Mouse (Mus musculus) heart, embryonic 14.5 days (tissue): ENCODE data around the gene Mfsd14b. TPM values are rescaled to one million over a fixed set of nuclear protein-coding genes. Genes with fewer than 3 reads are reported as not detected.

ENCODE experiments used
- ATAC-seq: fragments of 200-750 bp; cut with Nextera tagmentation; 2 replicates; pipeline ENCODE4 v1.8.0; 2017; ENCODE audit warnings: low read depth, moderate TSS enrichment; ENCODE audit not compliant: insufficient number of reproducible peaks, insufficient read depth, low FRiP score
- H3K27ac ChIP-seq, 2 experiments: fragments of 200-500 bp in 1 of 2; fragments of 300-500 bp in 1 of 2; sonication (generic) in 1 of 2; replicated peaks in 1 of 2; 2 replicates each; pipeline ENCODE4 v1.5.1; 2012 to 2014; ENCODE audit warnings: low read depth in 2 of 2, low read length in 2 of 2, control low read depth in 1 of 2, mild to moderate bottlenecking in 1 of 2, mixed read lengths in 1 of 2; ENCODE audit not compliant: control insufficient read depth in 1 of 2, insufficient read depth in 1 of 2
- H3K27me3 ChIP-seq: fragments of 300-500 bp; sonication (generic); 2 replicates; pipeline ENCODE4 v1.6.1; 2014; ENCODE audit warnings: mild to moderate bottlenecking, low read length, control low read depth; ENCODE audit not compliant: control insufficient read depth, insufficient read depth
- H3K36me3 ChIP-seq: fragments of 300-500 bp; sonication (generic); 2 replicates; pipeline ENCODE4 v1.6.1; 2014; ENCODE audit warnings: mild to moderate bottlenecking, control low read depth, low read length, mixed read lengths; ENCODE audit not compliant: control insufficient read depth, insufficient read depth
- H3K4me1 ChIP-seq, 2 experiments: fragments of 200-500 bp in 1 of 2; fragments of 300-500 bp in 1 of 2; sonication (generic) in 1 of 2; 2 replicates each; pipeline ENCODE4 v1.6.1; 2012 to 2014; ENCODE audit warnings: low read length in 2 of 2, control low read depth in 1 of 2, mixed read lengths in 1 of 2; ENCODE audit not compliant: control insufficient read depth in 2 of 2, insufficient read depth in 2 of 2
- H3K4me2 ChIP-seq: fragments of 300-500 bp; sonication (generic); 2 replicates; pipeline ENCODE4 v1.6.1; 2014; ENCODE audit warnings: mild to moderate bottlenecking, low read length
- H3K4me3 ChIP-seq, 2 experiments: fragments of 200-500 bp in 1 of 2; fragments of 300-500 bp in 1 of 2; sonication (generic) in 1 of 2; 2 replicates each; pipeline ENCODE4 v1.5.1; 2012 to 2014; ENCODE audit warnings: low read length in 2 of 2, mild to moderate bottlenecking in 2 of 2, control low read depth in 1 of 2, low read depth in 1 of 2, moderate library complexity in 1 of 2; ENCODE audit not compliant: control insufficient read depth in 1 of 2, insufficient read depth in 1 of 2
- H3K9ac ChIP-seq: fragments of 300-500 bp; sonication (generic); 2 replicates; pipeline ENCODE4 v1.6.1; 2014; ENCODE audit warnings: mild to moderate bottlenecking, low read length
- H3K9me3 ChIP-seq: fragments of 300-500 bp; sonication (generic); 2 replicates; pipeline ENCODE4 v1.6.1; 2016; ENCODE audit warnings: low read length, control low read depth; ENCODE audit not compliant: control insufficient read depth
- WGBS: fragments of 180-500 bp; shearing (Covaris S2); extraction: QIAGEN DNeasy Blood & Tissue Kit; methylation state at CpG from one replicate; pipeline ENCODE4 v1.1.7; 2014; 5-methylcytosine and 5-hydroxymethylcytosine counted together
- polyA plus RNA-seq: library from polyadenylated mRNA; unstranded; fragments of >200 nt; fragmentation: Nextera tagmentation; extraction: Ambion mirVana; gene quantifications from 2 replicates; pipeline ENCODE4 v1.2.1, GENCODE M21; 2014

Gene Mfsd14b
- 37.6 and 39.9 TPM in 2 replicates for polyA plus RNA-seq

DNA sequence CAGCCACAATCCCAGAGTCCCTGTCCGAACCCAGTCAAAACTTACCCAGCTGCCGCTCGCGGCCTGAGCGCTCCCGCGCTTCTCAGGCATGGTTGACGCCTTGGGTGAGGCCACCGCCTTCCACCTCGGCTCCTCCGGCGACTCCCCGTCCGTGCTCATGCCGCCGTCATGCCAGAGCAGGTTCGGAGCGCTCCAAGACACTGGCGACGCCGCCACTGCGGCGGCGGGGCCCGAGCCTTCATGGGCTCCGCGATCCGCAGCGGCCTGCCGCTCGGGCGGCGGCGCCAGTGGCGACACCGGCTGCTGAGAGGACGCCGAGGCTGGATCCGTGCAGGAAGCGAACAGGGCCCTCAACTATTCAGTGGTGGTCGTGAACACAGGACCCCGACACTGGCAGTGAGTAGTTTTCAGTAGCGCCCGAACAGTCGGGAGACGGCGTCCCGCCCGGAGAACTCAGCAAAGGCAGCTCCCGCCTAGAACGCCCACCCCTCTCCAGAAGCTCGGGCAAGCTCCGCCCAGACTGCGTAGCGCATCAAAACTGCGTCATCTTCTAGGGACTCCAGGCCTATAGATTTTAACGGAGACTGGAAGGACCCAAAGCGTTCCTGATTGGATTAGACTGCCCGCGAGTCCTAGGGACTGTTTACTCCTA lies at the start of gene Mfsd14b:
Gene Mfsd14b, minus strand, starts transcription at position 517 of the 652 bp plus-strand sequence.
- no peaks in the 10 kb centered on the region for H3K27me3 ChIP-seq
- H3K9ac ChIP-seq = peak within 1 kb of the TSS; percentile 95
- no peaks in the 10 kb centered on the region for H3K9me3 ChIP-seq
- WGBS = under 1% methylated on average over 60 of the region's 60 CpGs
- peak within 1 kb of the TSS; percentile 91 to 92 for H3K4me3 ChIP-seq
- peak; percentile 99 for ATAC-seq
- H3K4me1 ChIP-seq = peaks cover 0 to 19% of the 10 kb centered on the region in 2 experiments; a peak in 2 of 4 replicates
- peak within 1 kb of the TSS; percentile 89 to 91 for H3K27ac ChIP-seq
- peak within 1 kb of the TSS; percentile 89 for H3K4me2 ChIP-seq
- H3K36me3 ChIP-seq = no peaks in the 10 kb centered on the region

GRCm38 (mm10) chr13:65149940-65150339 lies 37.2 kb upstream of the Mfsd14b start, which contains the start of gene Olfr466:
Olfr466 (plus strand) TSS chr13:65150240.
- no peaks in the 10 kb centered on the region for H3K36me3 ChIP-seq
- H3K27me3 ChIP-seq = no peaks in the 10 kb centered on the region
- H3K4me3 ChIP-seq = no peak within 1 kb of the TSS
- WGBS = 58% methylated on average over 1 of the region's 1 CpGs
- H3K4me2 ChIP-seq = no peak within 1 kb of the TSS
- ATAC-seq = no peak
- H3K4me1 ChIP-seq = no peaks in the 10 kb centered on the region
- no peaks in the 10 kb centered on the region for H3K9me3 ChIP-seq
- no peak within 1 kb of the TSS for H3K27ac ChIP-seq
- no peak within 1 kb of the TSS for H3K9ac ChIP-seq

DNA sequence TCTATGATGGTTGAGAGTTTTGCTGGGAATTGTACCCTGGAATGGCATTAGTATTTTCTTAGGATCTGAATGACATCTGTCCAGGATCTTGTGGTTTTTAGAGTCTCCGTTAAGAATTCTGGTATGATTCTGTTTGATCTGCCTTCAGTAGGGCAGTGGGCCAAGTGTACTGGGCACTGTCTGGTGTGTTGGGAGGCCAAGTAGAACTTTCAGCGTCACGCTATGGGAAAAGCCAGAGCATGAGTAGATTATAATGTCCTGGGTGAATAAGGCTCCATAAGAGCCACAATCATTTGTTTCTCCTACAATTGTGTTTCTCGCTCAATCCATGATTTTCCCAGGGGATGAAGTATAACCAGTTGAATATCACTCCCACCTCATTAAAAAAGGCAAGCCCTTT lies 25.0 kb upstream of the Mfsd14b start, which contains the start of gene Olfr465-ps1:
Gene Olfr465-ps1, plus strand, starts transcription at position 301 of the 400 bp plus-strand sequence.
- Histone ChIP-seq H3K27ac (no peak within 1 kb of the TSS), H3K27me3 (no peaks in the 10 kb centered on the region), H3K4me1 (no peaks in the 10 kb centered on the region), H3K9ac (no peak within 1 kb of the TSS), H3K4me2 (no peak within 1 kb of the TSS), H3K9me3 (no peaks in the 10 kb centered on the region), H3K4me3 (no peak within 1 kb of the TSS), H3K36me3 (no peaks in the 10 kb centered on the region)
- WGBS = 73% methylated on average over 4 of the region's 4 CpGs
- ATAC-seq = no peak

DNA sequence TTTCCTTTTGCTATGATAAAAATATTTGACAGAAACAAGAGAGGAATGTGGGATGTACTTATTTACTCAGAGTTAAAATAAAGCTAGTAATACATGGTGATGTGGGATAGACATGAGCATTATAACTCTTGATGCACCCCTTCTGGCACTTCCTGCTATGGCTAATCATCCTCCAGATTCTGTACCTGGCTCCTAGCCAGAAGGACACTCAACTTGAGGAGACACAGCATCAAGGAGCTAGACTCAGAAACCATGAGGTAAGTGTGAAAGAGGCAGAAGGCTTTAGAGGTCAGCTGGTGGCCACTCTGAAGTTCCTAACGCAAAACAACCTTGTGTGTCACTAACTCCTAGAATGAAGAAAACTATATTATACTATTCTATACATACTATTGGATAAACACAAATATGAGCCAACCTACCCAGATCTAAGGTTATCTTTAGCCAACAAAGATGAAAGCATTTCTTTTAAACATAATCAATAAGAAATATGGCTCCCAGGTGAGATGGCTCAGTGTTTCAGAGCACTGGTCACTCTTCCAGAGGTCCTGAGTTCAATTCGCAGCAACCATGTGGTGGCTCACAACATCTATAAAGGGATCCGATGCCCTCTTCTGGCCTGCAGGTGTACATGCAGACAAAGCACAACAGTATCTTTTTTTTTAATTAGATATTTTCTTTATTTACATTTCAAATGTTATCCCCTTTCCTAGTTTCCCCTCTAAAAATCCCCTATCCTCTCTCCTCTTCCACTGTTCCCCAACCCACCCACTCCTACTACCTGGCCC lies 14.5 kb upstream of the Mfsd14b start:
- Histone ChIP-seq H3K27ac (no peak overlapping the region), H3K27me3 (no peaks in the 10 kb centered on the region), H3K4me1 (no peaks in the 10 kb centered on the region), H3K4me2 (no peak overlapping the region), H3K9ac (no peak overlapping the region), H3K9me3 (no peaks in the 10 kb centered on the region), H3K36me3 (no peaks in the 10 kb centered on the region), H3K4me3 (no peak overlapping the region)
- 50% methylated on average over 3 of the region's 3 CpGs for WGBS
- ATAC-seq = no peak

- H3K4me1 ChIP-seq = no peaks in the 10 kb centered on the region
- H3K9me3 ChIP-seq = no peaks in the 10 kb centered on the region
- no peak overlapping the region for H3K9ac ChIP-seq
- no peak overlapping the region for H3K4me3 ChIP-seq
- H3K27ac ChIP-seq = no peak overlapping the region
- H3K27me3 ChIP-seq = no peaks in the 10 kb centered on the region
- H3K36me3 ChIP-seq = no peaks in the 10 kb centered on the region
- ATAC-seq = no peak
- 82% methylated on average over 1 of the region's 1 CpGs for WGBS
- H3K4me2 ChIP-seq = no peak overlapping the region
Observed at GRCm38 (mm10) chr13:65122111-65122510, 9.3 kb upstream of the Mfsd14b start.

DNA sequence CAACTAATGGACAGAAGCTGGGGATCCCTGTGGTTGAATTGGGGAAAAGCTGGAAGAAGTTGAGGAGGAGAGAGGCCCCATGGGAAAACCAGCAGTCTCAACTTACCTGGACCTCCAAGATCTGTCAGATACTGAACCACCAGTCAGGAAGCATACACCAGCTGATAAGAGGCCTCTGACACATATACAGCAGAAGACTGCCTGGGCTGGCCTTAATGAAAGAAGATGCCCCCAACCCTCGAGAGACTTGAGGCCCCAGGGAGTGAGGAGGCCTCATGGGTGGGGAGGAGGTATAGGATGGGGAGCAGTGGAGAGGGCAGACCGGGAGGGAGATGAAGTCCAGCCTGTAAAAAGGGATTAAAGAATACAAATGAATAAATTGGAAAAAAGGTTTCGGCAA lies 8.2 kb upstream of the Mfsd14b start:
- H3K27ac ChIP-seq = no peak overlapping the region
- no peak overlapping the region for H3K4me3 ChIP-seq
- H3K9ac ChIP-seq = no peak overlapping the region
- no peaks in the 10 kb centered on the region for H3K27me3 ChIP-seq
- H3K9me3 ChIP-seq = no peaks in the 10 kb centered on the region
- no peak overlapping the region for H3K4me2 ChIP-seq
- WGBS = 54% methylated on average over 3 of the region's 3 CpGs
- no peaks in the 10 kb centered on the region for H3K4me1 ChIP-seq
- no peak for ATAC-seq
- no peaks in the 10 kb centered on the region for H3K36me3 ChIP-seq

GRCm38 (mm10) chr13:65113239-65113638 lies 464 bp upstream of the Mfsd14b start:
- no peaks in the 10 kb centered on the region for H3K36me3 ChIP-seq
- ATAC-seq = peak; percentile 39; the same call in 1 of the 2 replicates
- no peaks in the 10 kb centered on the region for H3K9me3 ChIP-seq
- peaks cover 0 to 19% of the 10 kb centered on the region in 2 experiments; a peak in 2 of 4 replicates for H3K4me1 ChIP-seq
- 64% methylated on average over 3 of the region's 3 CpGs for WGBS
- no peaks in the 10 kb centered on the region for H3K27me3 ChIP-seq
- peak overlapping the region; percentile 91 to 92 for H3K4me3 ChIP-seq
- peak overlapping the region; percentile 75 to 89; a peak in 3 of 4 replicates for H3K27ac ChIP-seq
- peak overlapping the region; percentile 95 for H3K9ac ChIP-seq
- H3K4me2 ChIP-seq = peak overlapping the region; percentile 89
